In genomic region chr2:92007933-92008622, GRCm38 (mm10) we compare ENCODE assay signal across 8 mouse cellular contexts. TPM values are rescaled to one million over a fixed set of nuclear protein-coding genes. Genes with fewer than 3 reads are reported as not detected.
A peak's percentile ranks its signal among the peaks of the same experiment; 100 is the strongest.
DNase-seq lines count a peak whose midpoint lies in the region; ATAC-seq and TF ChIP-seq lines count a peak whose summit lies in the region.

No protein-coding gene starts in this region.

- under 1% methylated on average over 33 of the region's 34 CpGs for WGBS in hindbrain, postnatal 0 days

- no peaks in the 10 kb centered on the region; the same call in 1 of the 2 replicates for H3K27me3 ChIP-seq in hindbrain, postnatal 0 days (ENCODE audit: insufficient read depth, low read length)
- peaks cover 54% of the 10 kb centered on the region for H3K27me3 ChIP-seq in megakaryocyte, embryonic 14.5 days (replicated peaks)

- peak overlapping the region; percentile 81 for H3K4me3 ChIP-seq in gastrocnemius, adult 2 months
- H3K4me3 ChIP-seq in hindbrain, postnatal 0 days (ENCODE audit: low read length) = peak overlapping the region; percentile 44
- H3K4me3 ChIP-seq in megakaryocyte, embryonic 14.5 days (replicated peaks) = peak overlapping the region; percentile 93

- no peaks in the 10 kb centered on the region for H3K9me3 ChIP-seq in hindbrain, postnatal 0 days (ENCODE audit: low read length)
- H3K9me3 ChIP-seq in megakaryocyte, embryonic 14.5 days = no peaks in the 10 kb centered on the region

- peak overlapping the region; percentile 55 for H3K9ac ChIP-seq in hindbrain, postnatal 0 days (replicated peaks; ENCODE audit: low read length)

- no peak for TF ChIP-seq CTCF in gastrocnemius, adult 2 months (IDR thresholded peaks at IDR 0.05)
- no peak for TF ChIP-seq CTCF in hindbrain, postnatal 0 days (IDR thresholded peaks at IDR 0.05; ENCODE audit: low read depth)

- peaks cover 5% of the 10 kb centered on the region; the same call in 1 of the 2 replicates for H3K4me1 ChIP-seq in hindbrain, postnatal 0 days (ENCODE audit: insufficient read depth, low read length)
- H3K4me1 ChIP-seq in megakaryocyte, embryonic 14.5 days = peaks cover 27% of the 10 kb centered on the region

- peak overlapping the region; percentile 72 for H3K4me2 ChIP-seq in hindbrain, postnatal 0 days (ENCODE audit: low read depth, low read length)

- peak; percentile 98 for DNase-seq in ZHBTc4 (ENCODE audit: low read depth, low spot score)
- peak; percentile 99 for DNase-seq in gastrocnemius, adult 2 months
- DNase-seq in hindbrain, postnatal 0 days (ENCODE audit: low spot score) = peak; percentile 99
- DNase-seq in left cerebral cortex, adult 8-10 months (ENCODE audit: low spot score in 2 of 2) = peak; percentile 91 to 98
- DNase-seq in right cerebral cortex, postnatal 10 days (ENCODE audit: low spot score in 2 of 2) = peak; percentile 99
- peak; percentile 88 for DNase-seq in urinary bladder, postnatal 25 days (ENCODE audit: low spot score)

- H3K36me3 ChIP-seq in hindbrain, postnatal 0 days (ENCODE audit: insufficient read depth, low read length) = no peaks in the 10 kb centered on the region
- no peaks in the 10 kb centered on the region for H3K36me3 ChIP-seq in megakaryocyte, embryonic 14.5 days (replicated peaks; ENCODE audit: low read length)

- intact Hi-C loops in gastrocnemius, adult 2 months (cut with DNase I) = loop anchor here (1.0 kb wide), 1 partner anchor 50 kb away; no protein-coding TSS in a partner anchor

- peak overlapping the region; percentile 99 for H3K27ac ChIP-seq in gastrocnemius, adult 2 months
- H3K27ac ChIP-seq in hindbrain, postnatal 0 days = peak overlapping the region; percentile 94

- ATAC-seq in common myeloid progenitor, adult 5-6 weeks (replicated peaks; ENCODE audit: low read depth, poor library complexity, severe bottlenecking) = peak; percentile 94
- peak; percentile 97 for ATAC-seq in hindbrain, postnatal 0 days

RNA-seq across cellular contexts. Expression of gene Creb3l1, which starts 16.2 kb away (rescaled TPM):
- 0.78 TPM in 1 of 2 replicates, not detected in the other for total RNA-seq in common myeloid progenitor, adult 5-6 weeks (2017)
- total RNA-seq in gastrocnemius, adult 2 months (2021) = 1 to 10 TPM; 2.2 to 6.6 TPM
- 3.4 and 3.5 TPM in 2 replicates for total RNA-seq in hindbrain, postnatal 0 days (2014; rRNA removed)
- 3.2 and 3.5 TPM in 2 replicates for polyA plus RNA-seq in hindbrain, postnatal 0 days (2015; fragmentation: Nextera tagmentation; extraction: Ambion mirVana)
- total RNA-seq in left cerebral cortex, adult 8-10 months (2022) = 1 to 10 TPM; 1.3 to 2.2 (median 1.8) TPM
- 22.3 and 27.7 TPM in 2 replicates for polyA plus RNA-seq in megakaryocyte, embryonic 14.5 days (2012; ENCODE audit: insufficient read depth, low replicate concordance)

RNA-seq across cellular contexts. Expression of gene Dgkz, which starts 32.4 kb away (rescaled TPM):
- total RNA-seq in common myeloid progenitor, adult 5-6 weeks (2017) = 102 and 117 TPM in 2 replicates
- 10 to 100 TPM; 33.7 to 37.5 TPM for total RNA-seq in gastrocnemius, adult 2 months (2021)
- total RNA-seq in hindbrain, postnatal 0 days (2014; rRNA removed) = 150 and 163 TPM in 2 replicates
- polyA plus RNA-seq in hindbrain, postnatal 0 days (2015; fragmentation: Nextera tagmentation; extraction: Ambion mirVana) = 40.7 and 41.2 TPM in 2 replicates
- 100 to 1,000 TPM; 414 to 471 (median 424) TPM for total RNA-seq in left cerebral cortex, adult 8-10 months (2022)
- polyA plus RNA-seq in megakaryocyte, embryonic 14.5 days (2012; ENCODE audit: insufficient read depth, low replicate concordance) = 303 and 682 TPM in 2 replicates

Comparison
In these comparisons a context has a peak if more than half of its experiments do, and no peak if none do; other contexts are left out.
1. Peak in every context shown above with its lines: DNase-seq, ATAC-seq, H3K4me3 ChIP-seq and H3K27ac ChIP-seq.